Mouse (Mus musculus): ENCODE measurements around the gene Elmo2. TPM values are rescaled to one million over a fixed set of nuclear protein-coding genes. Genes with fewer than 3 reads are reported as not detected.

Gene Elmo2
- polyA plus RNA-seq, 2 experiments = 77.7 to 83.0 TPM

- Histone ChIP-seq H3K9me3 (ENCODE audit: control insufficient read depth, low read length) (no peaks in the 10 kb centered on the region), H3K4me2 (replicated peaks; ENCODE audit: low read depth, low read length, severe bottlenecking) (no peak overlapping the region), H3K4me3 (replicated peaks; ENCODE audit: low read length) (no peak overlapping the region), H3K27me3 (ENCODE audit: control insufficient read depth, insufficient read depth, low read length) (no peaks in the 10 kb centered on the region), H3K4me1 (ENCODE audit: control insufficient read depth, insufficient read depth, low read length) (0 out of 2 replicates have a peak, but pooled peaks cover 4% of the 10 kb centered on the region), H3K36me3 (ENCODE audit: control insufficient read depth, insufficient read depth, low read length) (peaks cover 16% of the 10 kb centered on the region), H3K27ac (replicated peaks; ENCODE audit: low read depth, low read length) (no peak overlapping the region), H3K9ac (ENCODE audit: low read depth, low read length, severe bottlenecking) (no peak overlapping the region)
- no peak for TF ChIP-seq POLR2A (IDR thresholded peaks at IDR 0.05; ENCODE audit: borderline replicate concordance, extremely low read depth, insufficient read depth, insufficient read length)
- WGBS = 34% methylated on average over 4 of the region's 4 CpGs
- ATAC-seq (ENCODE audit: low FRiP score, low read depth) = no peak
- DNase-seq (ENCODE audit: low spot score) = no peak
These were observed 52.7 kb downstream of the Elmo2 start for GRCm38 (mm10) chr2:165273589-165273988.

DNA sequence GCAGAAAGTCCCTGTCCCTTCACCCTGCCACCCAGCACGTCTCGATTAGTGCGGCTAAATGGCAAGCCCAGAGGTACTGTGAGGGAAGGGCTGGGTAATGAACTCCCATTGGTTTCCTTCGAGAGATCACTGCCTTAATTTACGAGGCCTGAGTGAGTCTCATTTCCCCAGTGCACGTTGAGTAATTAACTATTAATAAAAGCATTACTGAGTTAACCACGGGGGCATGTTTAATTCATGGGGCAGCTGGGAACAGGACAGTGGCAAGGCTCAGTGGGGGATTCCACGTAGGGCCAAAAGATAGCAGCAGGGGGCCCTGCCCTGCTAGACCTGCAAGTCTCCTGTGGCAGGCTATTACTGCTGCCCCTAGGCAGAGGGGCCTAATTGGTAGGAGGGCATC is 55.0 kb downstream of the Elmo2 start:
- 6% methylated on average over 8 of the region's 8 CpGs for WGBS
- Histone ChIP-seq H3K4me2 (replicated peaks; ENCODE audit: low read depth, low read length, severe bottlenecking) (no peak overlapping the region), H3K9ac (ENCODE audit: low read depth, low read length, severe bottlenecking) (no peak overlapping the region), H3K9me3 (ENCODE audit: control insufficient read depth, low read length) (no peaks in the 10 kb centered on the region), H3K4me3 (replicated peaks; ENCODE audit: low read length) (no peak overlapping the region), H3K4me1 (ENCODE audit: control insufficient read depth, insufficient read depth, low read length) (0 out of 2 replicates have a peak, but pooled peaks cover 4% of the 10 kb centered on the region), H3K27ac (replicated peaks; ENCODE audit: low read depth, low read length) (no peak overlapping the region), H3K36me3 (ENCODE audit: control insufficient read depth, insufficient read depth, low read length) (0 out of 2 replicates have a peak, but pooled peaks cover under 1% of the 10 kb centered on the region), H3K27me3 (ENCODE audit: control insufficient read depth, insufficient read depth, low read length) (0 out of 2 replicates have a peak, but pooled peaks cover 4% of the 10 kb centered on the region)
- TF ChIP-seq POLR2A (IDR thresholded peaks at IDR 0.05; ENCODE audit: borderline replicate concordance, extremely low read depth, insufficient read depth, insufficient read length) = no peak
- DNase-seq (ENCODE audit: low spot score) = no peak
- ATAC-seq (ENCODE audit: low FRiP score, low read depth) = no peak

- 0 out of 2 replicates have a peak, but pooled peaks cover 2% of the 10 kb centered on the region for H3K4me1 ChIP-seq (ENCODE audit: control insufficient read depth, insufficient read depth, low read length)
- no peaks in the 10 kb centered on the region for H3K36me3 ChIP-seq (ENCODE audit: control insufficient read depth, insufficient read depth, low read length)
- no peak for DNase-seq (ENCODE audit: low spot score)
- no peaks in the 10 kb centered on the region for H3K9me3 ChIP-seq (ENCODE audit: control insufficient read depth, low read length)
- no peak overlapping the region for H3K9ac ChIP-seq (ENCODE audit: low read depth, low read length, severe bottlenecking)
- H3K27me3 ChIP-seq (ENCODE audit: control insufficient read depth, insufficient read depth, low read length) = 0 out of 2 replicates have a peak, but pooled peaks cover 4% of the 10 kb centered on the region
- no peak for TF ChIP-seq POLR2A (IDR thresholded peaks at IDR 0.05; ENCODE audit: borderline replicate concordance, extremely low read depth, insufficient read depth, insufficient read length)
- WGBS = 47% methylated on average over 7 of the region's 7 CpGs
- H3K4me2 ChIP-seq (replicated peaks; ENCODE audit: low read depth, low read length, severe bottlenecking) = no peak overlapping the region
- no peak for ATAC-seq (ENCODE audit: low FRiP score, low read depth)
- no peak overlapping the region for H3K27ac ChIP-seq (replicated peaks; ENCODE audit: low read depth, low read length)
- H3K4me3 ChIP-seq (replicated peaks; ENCODE audit: low read length) = no peak overlapping the region
These were observed 55.4 kb downstream of the Elmo2 start for GRCm38 (mm10) chr2:165270858-165271257.

DNA sequence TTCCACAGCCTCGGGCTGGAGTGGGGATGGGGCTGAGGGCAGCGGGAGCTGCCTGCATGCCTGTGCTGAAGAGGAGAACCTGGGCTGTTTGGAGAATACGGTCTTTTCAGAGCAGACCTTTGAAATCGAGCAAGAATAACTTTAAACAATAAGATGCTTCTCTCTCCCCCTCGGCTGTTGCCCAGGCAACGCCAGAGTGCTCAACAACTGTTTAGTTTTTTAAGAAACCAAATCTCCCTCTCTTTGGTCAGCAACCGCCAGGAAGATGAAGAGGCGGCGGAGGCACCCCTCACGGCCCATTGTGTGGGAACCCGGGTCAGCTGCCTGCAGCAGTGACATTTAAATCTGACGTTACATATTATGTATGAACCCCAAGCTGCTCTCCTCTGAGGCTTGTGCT is 59.5 kb downstream of the Elmo2 start:
- H3K4me3 ChIP-seq (replicated peaks; ENCODE audit: low read length) = no peak overlapping the region
- no peaks in the 10 kb centered on the region for H3K4me1 ChIP-seq (ENCODE audit: control insufficient read depth, insufficient read depth, low read length)
- no peak overlapping the region for H3K9ac ChIP-seq (ENCODE audit: low read depth, low read length, severe bottlenecking)
- 0 out of 2 replicates have a peak, but pooled peaks cover 4% of the 10 kb centered on the region for H3K27me3 ChIP-seq (ENCODE audit: control insufficient read depth, insufficient read depth, low read length)
- ATAC-seq (ENCODE audit: low FRiP score, low read depth) = no peak
- WGBS = 22% methylated on average over 12 of the region's 12 CpGs
- H3K4me2 ChIP-seq (replicated peaks; ENCODE audit: low read depth, low read length, severe bottlenecking) = no peak overlapping the region
- no peaks in the 10 kb centered on the region for H3K9me3 ChIP-seq (ENCODE audit: control insufficient read depth, low read length)
- H3K27ac ChIP-seq (replicated peaks; ENCODE audit: low read depth, low read length) = no peak overlapping the region
- no peak for TF ChIP-seq POLR2A (IDR thresholded peaks at IDR 0.05; ENCODE audit: borderline replicate concordance, extremely low read depth, insufficient read depth, insufficient read length)
- no peak for DNase-seq (ENCODE audit: low spot score)
- H3K36me3 ChIP-seq (ENCODE audit: control insufficient read depth, insufficient read depth, low read length) = no peaks in the 10 kb centered on the region

- DNase-seq (ENCODE audit: low spot score) = no peak
- Histone ChIP-seq H3K4me1 (ENCODE audit: control insufficient read depth, insufficient read depth, low read length) (no peaks in the 10 kb centered on the region), H3K27ac (replicated peaks; ENCODE audit: low read depth, low read length) (no peak overlapping the region), H3K4me3 (replicated peaks; ENCODE audit: low read length) (no peak overlapping the region), H3K9me3 (ENCODE audit: control insufficient read depth, low read length) (no peaks in the 10 kb centered on the region), H3K27me3 (ENCODE audit: control insufficient read depth, insufficient read depth, low read length) (0 out of 2 replicates have a peak, but pooled peaks cover 4% of the 10 kb centered on the region), H3K36me3 (ENCODE audit: control insufficient read depth, insufficient read depth, low read length) (no peaks in the 10 kb centered on the region), H3K4me2 (replicated peaks; ENCODE audit: low read depth, low read length, severe bottlenecking) (no peak overlapping the region), H3K9ac (ENCODE audit: low read depth, low read length, severe bottlenecking) (no peak overlapping the region)
- no peak for TF ChIP-seq POLR2A (IDR thresholded peaks at IDR 0.05; ENCODE audit: borderline replicate concordance, extremely low read depth, insufficient read depth, insufficient read length)
- WGBS = 68% methylated on average over 7 of the region's 7 CpGs
- ATAC-seq (ENCODE audit: low FRiP score, low read depth) = no peak
These were observed 62.4 kb downstream of the Elmo2 start for GRCm38 (mm10) chr2:165263861-165264260.

Measured in limb, embryonic 14.5 days (tissue).